Mouse (Mus musculus): ENCODE data around the gene Tet2.

DNA sequence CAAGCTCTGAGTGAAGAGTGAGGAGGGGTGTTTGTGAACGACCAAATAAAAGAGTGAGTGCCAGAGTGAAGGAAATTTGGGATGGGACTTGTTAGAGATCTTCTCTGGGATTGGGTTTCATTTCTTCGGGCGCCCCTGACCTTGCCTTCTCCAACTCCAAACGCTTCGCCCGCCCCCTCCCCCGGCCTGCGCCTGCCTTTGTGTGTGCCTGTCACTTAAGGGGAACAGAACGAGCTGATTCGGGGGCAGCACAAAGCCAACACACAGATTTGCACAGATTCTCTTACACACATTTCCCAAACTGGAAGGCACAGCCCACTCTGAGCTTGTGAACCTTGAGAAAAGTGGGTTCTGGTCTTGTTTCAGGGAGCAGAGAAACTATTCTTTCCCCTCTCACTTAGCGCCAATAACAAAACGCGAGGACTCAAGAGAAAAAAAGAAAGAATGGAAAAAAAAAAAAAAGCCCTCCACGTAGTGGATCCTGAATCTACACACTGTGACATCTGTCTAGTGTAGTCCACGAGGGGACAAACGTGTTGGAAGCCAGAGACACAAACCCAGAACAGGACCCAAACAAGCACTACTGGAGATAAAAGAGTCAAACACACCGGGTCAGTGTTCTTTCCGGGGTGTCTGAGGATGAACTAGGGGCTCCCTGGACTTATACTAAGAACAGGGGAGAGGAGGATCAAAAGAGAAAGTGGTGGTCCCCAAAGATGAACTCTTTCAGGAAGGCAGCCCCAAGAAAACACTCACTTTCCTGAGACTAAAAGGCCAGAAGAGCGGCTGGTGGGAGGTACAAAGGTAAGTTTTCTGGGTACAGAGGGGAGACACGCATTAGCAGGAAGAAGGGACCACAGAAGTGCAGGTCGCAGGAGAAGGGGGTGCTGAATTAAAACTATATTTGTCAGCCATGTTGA, 1.6 kb downstream of the Tet2 start:
- TF ChIP-seq EP300 (IDR thresholded peaks at IDR 0.05; ENCODE audit: insufficient read depth, low read depth, low read length): no peak
- TF ChIP-seq CTCF (IDR thresholded peaks at IDR 0.05): no peak

Measured in heart, adult 2 months (tissue).